9 mouse cellular contexts compared by ENCODE assay signal in genomic region chr11:41644725-41645501, GRCm38 (mm10).
DNase-seq lines count a peak whose midpoint lies in the region; ATAC-seq and TF ChIP-seq lines count a peak whose summit lies in the region.
"Had no signal": no experiment of that assay in that cellular context is flagged by ENCODE, and none has a peak within 500 bp of the region (broad histone marks: within the 10 kb centered on the region; RNA-seq: fewer than 3 reads in every experiment).

No protein-coding gene starts in this region.

- no peak overlapping the region for H3K27ac ChIP-seq in heart, embryonic 16.5 days (ENCODE audit: low read length)
- peak overlapping the region; percentile 23 for H3K27ac ChIP-seq in hindbrain, postnatal 0 days
- peak overlapping the region; percentile 47; the same call in 1 of the 2 replicates for H3K27ac ChIP-seq in midbrain, embryonic 16.5 days (ENCODE audit: low read length)

- H3K27me3 ChIP-seq in heart, embryonic 16.5 days (ENCODE audit: control insufficient read depth, insufficient read depth, low read length), result no peaks in the 10 kb centered on the region
- H3K27me3 ChIP-seq in hindbrain, postnatal 0 days (ENCODE audit: insufficient read depth, low read length), result no peaks in the 10 kb centered on the region
- no peaks in the 10 kb centered on the region for H3K27me3 ChIP-seq in midbrain, embryonic 16.5 days (ENCODE audit: control insufficient read depth, insufficient read depth, low read depth, low read length)

- H3K4me2 ChIP-seq in heart, embryonic 16.5 days (ENCODE audit: low read depth, low read length), result no peak overlapping the region
- no peak overlapping the region for H3K4me2 ChIP-seq in hindbrain, postnatal 0 days (ENCODE audit: low read depth, low read length)
- H3K4me2 ChIP-seq in midbrain, embryonic 16.5 days (ENCODE audit: low read length), result no peak overlapping the region

- TF ChIP-seq CTCF in hindbrain, postnatal 0 days (IDR thresholded peaks at IDR 0.05; ENCODE audit: low read depth), result no peak

- H3K9ac ChIP-seq in heart, embryonic 16.5 days (ENCODE audit: low read length), result no peak overlapping the region
- H3K9ac ChIP-seq in hindbrain, postnatal 0 days (replicated peaks; ENCODE audit: low read length), result no peak overlapping the region
- H3K9ac ChIP-seq in midbrain, embryonic 16.5 days (ENCODE audit: low read depth, low read length), result no peak overlapping the region

- DNase-seq in heart, adult 8-10 months (ENCODE audit: low spot score), result no peak
- DNase-seq in embryo, embryonic 11.5 days (ENCODE audit: low read depth, low spot score), result peak; percentile 23
- DNase-seq in hindbrain, postnatal 0 days (ENCODE audit: low spot score), result peak; percentile 78
- DNase-seq in thymus, postnatal 10 days (ENCODE audit: low spot score in 2 of 2), result no peak
- DNase-seq in cerebellum, adult 9-11 months, result no peak
- DNase-seq: right cerebral cortex, postnatal 4 days had no signal

- no peaks in the 10 kb centered on the region for H3K36me3 ChIP-seq in heart, embryonic 16.5 days (ENCODE audit: control insufficient read depth, insufficient read depth)
- H3K36me3 ChIP-seq in hindbrain, postnatal 0 days (ENCODE audit: insufficient read depth, low read length), result no peaks in the 10 kb centered on the region
- H3K36me3 ChIP-seq in midbrain, embryonic 16.5 days (ENCODE audit: control insufficient read depth, insufficient read depth, low read length), result no peaks in the 10 kb centered on the region

- no peak overlapping the region for H3K4me3 ChIP-seq in heart, embryonic 16.5 days (ENCODE audit: low read length)
- H3K4me3 ChIP-seq in hindbrain, postnatal 0 days (ENCODE audit: low read length), result no peak overlapping the region
- no peak overlapping the region for H3K4me3 ChIP-seq in midbrain, embryonic 16.5 days (ENCODE audit: low read depth, low read length)

- WGBS in heart, embryonic 16.5 days, result 27% methylated on average over 7 of the region's 7 CpGs
- WGBS in hindbrain, postnatal 0 days, result 26% methylated on average over 7 of the region's 7 CpGs
- WGBS in midbrain, embryonic 16.5 days, result 23% methylated on average over 7 of the region's 7 CpGs

- peak; percentile 60 for ATAC-seq in heart, embryonic 16.5 days (replicated peaks; ENCODE audit: extremely low read depth, insufficient read depth, low FRiP score)
- ATAC-seq in hindbrain, postnatal 0 days, result peak; percentile 95
- ATAC-seq in midbrain, embryonic 16.5 days, result peak; percentile 90
- ATAC-seq in activated CD4-positive, CD25-positive, alpha-beta regulatory T cell, adult 4 months, result no peak

- no peaks in the 10 kb centered on the region for H3K4me1 ChIP-seq in heart, embryonic 16.5 days (ENCODE audit: control insufficient read depth, insufficient read depth, low read length)
- no peaks in the 10 kb centered on the region for H3K4me1 ChIP-seq in hindbrain, postnatal 0 days (ENCODE audit: insufficient read depth, low read length)
- H3K4me1 ChIP-seq in midbrain, embryonic 16.5 days (ENCODE audit: control insufficient read depth, insufficient read depth, low read length), result peaks cover 12% of the 10 kb centered on the region

- H3K9me3 ChIP-seq in heart, embryonic 16.5 days (replicated peaks; ENCODE audit: control insufficient read depth, low read length), result no peaks in the 10 kb centered on the region
- H3K9me3 ChIP-seq in hindbrain, postnatal 0 days (ENCODE audit: low read length), result no peaks in the 10 kb centered on the region
- no peaks in the 10 kb centered on the region for H3K9me3 ChIP-seq in midbrain, embryonic 16.5 days (replicated peaks; ENCODE audit: control insufficient read depth, low read length, poor library complexity, severe bottlenecking)

Comparison
In these comparisons a context has a peak if more than half of its experiments do, and no peak if none do; other contexts are left out.
1. DNase-seq: peak in embryo, embryonic 11.5 days (single experiment) and hindbrain, postnatal 0 days (single experiment); none in heart, adult 8-10 months (single experiment), thymus, postnatal 10 days (0 of 2) and cerebellum, adult 9-11 months (single experiment).